Mouse (Mus musculus) midbrain, embryonic 11.5 days (tissue): Measurements from ENCODE around the gene Strbp. TPM values are rescaled to one million over a fixed set of nuclear protein-coding genes. Genes with fewer than 3 reads are reported as not detected.

ENCODE experiments used
- ATAC-seq: fragments of 200-750 bp; cut with Nextera tagmentation; 2 replicates; pipeline ENCODE4 v1.8.0; 2017; ENCODE audit warnings: moderate TSS enrichment, moderate library complexity; ENCODE audit not compliant: low FRiP score
- DNase-seq: peaks from one replicate; pipeline ENCODE4 v3.0.0; 2015; ENCODE audit warnings: low spot score; ENCODE audit errors: missing footprints
- H3K27ac ChIP-seq: fragments of 300-500 bp; sonication (generic); 2 replicates; pipeline ENCODE4 v1.5.1; 2014; ENCODE audit warnings: low read depth, low read length
- H3K27me3 ChIP-seq: fragments of 300-500 bp; sonication (generic); 2 replicates; pipeline ENCODE4 v1.6.1; 2014; ENCODE audit warnings: mild to moderate bottlenecking, low read length, moderate library complexity, mixed read lengths; ENCODE audit not compliant: control insufficient read depth, insufficient read depth
- H3K36me3 ChIP-seq: fragments of 300-500 bp; sonication (generic); 2 replicates; pipeline ENCODE4 v1.6.1; 2014; ENCODE audit warnings: mild to moderate bottlenecking, low read length, moderate library complexity, mixed read lengths; ENCODE audit not compliant: control insufficient read depth, insufficient read depth
- H3K4me1 ChIP-seq: fragments of 300-500 bp; sonication (generic); 2 replicates; pipeline ENCODE4 v1.6.1; 2014; ENCODE audit warnings: low read length; ENCODE audit not compliant: control insufficient read depth, insufficient read depth
- H3K4me2 ChIP-seq: fragments of 300-500 bp; sonication (generic); 2 replicates; pipeline ENCODE4 v1.6.1; 2014; ENCODE audit warnings: mild to moderate bottlenecking, moderate library complexity
- H3K4me3 ChIP-seq: fragments of 300-500 bp; sonication (generic); 2 replicates; pipeline ENCODE4 v1.5.1; 2014; ENCODE audit warnings: low read depth, low read length
- H3K9ac ChIP-seq: fragments of 300-500 bp; sonication (generic); 2 replicates; pipeline ENCODE4 v1.6.1; 2014; ENCODE audit warnings: low read length
- H3K9me3 ChIP-seq: fragments of 300-500 bp; sonication (generic); 2 replicates; pipeline ENCODE4 v1.6.1; 2016; ENCODE audit warnings: low read length; ENCODE audit not compliant: control insufficient read depth
- WGBS: fragments of 180-500 bp; shearing (Covaris S2); extraction: QIAGEN DNeasy Blood & Tissue Kit; methylation state at CpG from one replicate; pipeline ENCODE4 v1.1.7; 2014; 5-methylcytosine and 5-hydroxymethylcytosine counted together
- polyA plus RNA-seq: library from polyadenylated mRNA; unstranded; fragments of >200 nt; fragmentation: Nextera tagmentation; extraction: Ambion mirVana; gene quantifications from 2 replicates; pipeline ENCODE4 v1.2.1, GENCODE M21; 2014

The Strbp gene
- polyA plus RNA-seq, 1 experiment from 2014 or later = 105 TPM

- Histone ChIP-seq H3K4me1 (no peaks in the 10 kb centered on the region), H3K36me3 (peaks cover 26% of the 10 kb centered on the region)
- WGBS = 89% methylated on average over 1 of the region's 1 CpGs
Observed at GRCm38 (mm10) chr2:37485370-37485769, 218.3 kb downstream of the Strbp start.

GRCm38 (mm10) chr2:37484165-37484564, 219.5 kb downstream of the Strbp start:
- Histone ChIP-seq H3K4me1 (no peaks in the 10 kb centered on the region), H3K36me3 (peaks cover 23% of the 10 kb centered on the region), H3K9me3 (no peaks in the 10 kb centered on the region), H3K4me2 (no peak overlapping the region), H3K27ac (no peak overlapping the region), H3K4me3 (no peak overlapping the region), H3K27me3 (no peaks in the 10 kb centered on the region), H3K9ac (no peak overlapping the region)
- 87% methylated on average over 2 of the region's 2 CpGs for WGBS
- ATAC-seq (no peak), DNase-seq (no peak)

More at GRCm38 (mm10) chr2:37485370-37485769, 218.3 kb downstream of the Strbp start:
- no peak overlapping the region for H3K4me3 ChIP-seq
- DNase-seq (peak; percentile 95), ATAC-seq (no peak)
- no peak overlapping the region for H3K4me2 ChIP-seq
- H3K27me3 ChIP-seq = no peaks in the 10 kb centered on the region
- H3K9ac ChIP-seq = no peak overlapping the region
- no peaks in the 10 kb centered on the region for H3K9me3 ChIP-seq
- no peak overlapping the region for H3K27ac ChIP-seq

- Histone ChIP-seq H3K4me1 (no peaks in the 10 kb centered on the region), H3K4me3 (no peak overlapping the region), H3K9ac (no peak overlapping the region), H3K36me3 (peaks cover 24% of the 10 kb centered on the region), H3K9me3 (no peaks in the 10 kb centered on the region), H3K4me2 (no peak overlapping the region), H3K27me3 (no peaks in the 10 kb centered on the region), H3K27ac (no peak overlapping the region)
- DNase-seq (no peak), ATAC-seq (no peak)
- WGBS = 96% methylated on average over 2 of the region's 2 CpGs
Observed at GRCm38 (mm10) chr2:37480039-37480438, 223.6 kb downstream of the Strbp start.

GRCm38 (mm10) chr2:37479559-37479958, 224.1 kb downstream of the Strbp start:
- no peak for DNase-seq
- H3K4me2 ChIP-seq = no peak overlapping the region
- H3K9me3 ChIP-seq = no peaks in the 10 kb centered on the region
- H3K36me3 ChIP-seq = peaks cover 22% of the 10 kb centered on the region
- H3K4me1 ChIP-seq = no peaks in the 10 kb centered on the region
- H3K27me3 ChIP-seq = no peaks in the 10 kb centered on the region
- no peak overlapping the region for H3K4me3 ChIP-seq
- no peak for ATAC-seq
- no peak overlapping the region for H3K9ac ChIP-seq
- no peak overlapping the region for H3K27ac ChIP-seq

- ATAC-seq (no peak), DNase-seq (no peak)
- no peak overlapping the region for H3K4me2 ChIP-seq
- H3K27me3 ChIP-seq = no peaks in the 10 kb centered on the region
- no peaks in the 10 kb centered on the region for H3K9me3 ChIP-seq
- no peak overlapping the region for H3K27ac ChIP-seq
- 97% methylated on average over 4 of the region's 4 CpGs for WGBS
- no peaks in the 10 kb centered on the region for H3K4me1 ChIP-seq
- H3K36me3 ChIP-seq = peaks cover 7% of the 10 kb centered on the region; the same call in 1 of the 2 replicates
- H3K9ac ChIP-seq = no peak overlapping the region
- H3K4me3 ChIP-seq = no peak overlapping the region
Observed at GRCm38 (mm10) chr2:37466266-37466665, 237.4 kb downstream of the Strbp start.

GRCm38 (mm10) chr2:37460707-37461106, 243.0 kb downstream of the Strbp start:
- H3K4me2 ChIP-seq = no peak overlapping the region
- 96% methylated on average over 4 of the region's 4 CpGs for WGBS
- no peaks in the 10 kb centered on the region for H3K4me1 ChIP-seq
- H3K9ac ChIP-seq = no peak overlapping the region
- DNase-seq (no peak), ATAC-seq (no peak)
- H3K27ac ChIP-seq = no peak overlapping the region
- peaks cover 3% of the 10 kb centered on the region; the same call in 1 of the 2 replicates for H3K9me3 ChIP-seq
- H3K36me3 ChIP-seq = no peaks in the 10 kb centered on the region
- H3K4me3 ChIP-seq = no peak overlapping the region
- no peaks in the 10 kb centered on the region for H3K27me3 ChIP-seq

- Histone ChIP-seq H3K4me1 (peaks cover 6% of the 10 kb centered on the region), H3K9ac (peak overlapping the region; percentile 95), H3K4me3 (peak overlapping the region; percentile 89), H3K27me3 (no peaks in the 10 kb centered on the region), H3K4me2 (peak overlapping the region; percentile 89), H3K27ac (peak overlapping the region; percentile 66), H3K9me3 (no peaks in the 10 kb centered on the region), H3K36me3 (no peaks in the 10 kb centered on the region)
- DNase-seq = no peak
- peak; percentile 88 for ATAC-seq
- WGBS = 0% methylated on average over 16 of the region's 24 CpGs
Observed at GRCm38 (mm10) chr2:37452376-37452760, 251.3 kb downstream of the Strbp start.

- no peaks in the 10 kb centered on the region for H3K36me3 ChIP-seq
- H3K4me1 ChIP-seq = peaks cover 6% of the 10 kb centered on the region
- H3K27me3 ChIP-seq = no peaks in the 10 kb centered on the region
- H3K9me3 ChIP-seq = no peaks in the 10 kb centered on the region
- peak; percentile 99 for ATAC-seq
- H3K4me3 ChIP-seq = peak overlapping the region; percentile 89
- H3K4me2 ChIP-seq = peak overlapping the region; percentile 89
- peak overlapping the region; percentile 95 for H3K9ac ChIP-seq
- peak; percentile 98 for DNase-seq
- 9% methylated on average over 43 of the region's 44 CpGs for WGBS
- H3K27ac ChIP-seq = peak overlapping the region; percentile 66
Observed at GRCm38 (mm10) chr2:37451667-37452375, 251.8 kb downstream of the Strbp start.

GRCm38 (mm10) chr2:37442611-37443591, 260.8 kb downstream of the Strbp start, which contains the start of the genes Zbtb26, Zbtb6 and Rabgap1:
TSS of gene Zbtb26 (minus strand) at chr2:37443135.
TSS of gene Zbtb6 (minus strand) at chr2:37443171.
TSS of gene Rabgap1 (plus strand) at chr2:37443279.
- peak; percentile 99 for DNase-seq

More at GRCm38 (mm10) chr2:37442611-37443591, 260.8 kb downstream of the Strbp start, which contains the start of the genes Zbtb26, Zbtb6 and Rabgap1:
- Histone ChIP-seq H3K4me1 (peaks cover 4% of the 10 kb centered on the region), H3K9ac (peak within 1 kb of the TSS; percentile 85), H3K9me3 (no peaks in the 10 kb centered on the region), H3K36me3 (no peaks in the 10 kb centered on the region), H3K27ac (peak within 1 kb of the TSS; percentile 80), H3K4me3 (peak within 1 kb of the TSS; percentile 81), H3K4me2 (peak within 1 kb of the TSS; percentile 76), H3K27me3 (no peaks in the 10 kb centered on the region)
- WGBS = under 1% methylated on average over 51 of the region's 51 CpGs
- peak; percentile 99 for ATAC-seq
